Mouse (Mus musculus): ENCODE measurements at regions not wholly inside any gene's neighbourhood (a gene's known extent, or its start where the extent isn't known, plus 50 kb on each side); places are given as distances from the start of the nearest gene placed in this dataset.

DNA sequence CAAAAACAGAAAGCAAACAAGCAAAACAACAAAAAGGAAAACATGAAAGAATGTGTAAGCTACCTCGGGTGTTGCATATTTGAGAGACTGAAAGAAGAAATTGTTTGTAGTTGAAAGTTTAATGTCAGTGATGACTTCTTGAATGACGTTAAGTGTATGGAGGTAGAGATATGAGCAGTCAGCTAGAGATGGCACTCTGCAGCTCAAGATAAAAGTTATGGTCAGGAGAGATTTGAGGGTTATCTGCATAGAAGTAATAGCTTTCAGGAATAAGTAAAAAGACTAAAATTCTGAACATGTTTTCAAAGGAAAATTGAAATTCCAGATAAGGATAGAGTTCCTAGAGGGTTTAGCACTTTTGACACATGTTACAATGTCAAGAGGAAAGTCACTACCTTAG is 141.7 kb upstream of the Diaph2 start:
- peak; percentile 73 for TF ChIP-seq EP300 (IDR thresholded peaks at IDR 0.05; ENCODE audit: low read depth)
- TF ChIP-seq CTCF (IDR thresholded peaks at IDR 0.05; ENCODE audit: low read depth), result no peak
